In the genomic region with DNA sequence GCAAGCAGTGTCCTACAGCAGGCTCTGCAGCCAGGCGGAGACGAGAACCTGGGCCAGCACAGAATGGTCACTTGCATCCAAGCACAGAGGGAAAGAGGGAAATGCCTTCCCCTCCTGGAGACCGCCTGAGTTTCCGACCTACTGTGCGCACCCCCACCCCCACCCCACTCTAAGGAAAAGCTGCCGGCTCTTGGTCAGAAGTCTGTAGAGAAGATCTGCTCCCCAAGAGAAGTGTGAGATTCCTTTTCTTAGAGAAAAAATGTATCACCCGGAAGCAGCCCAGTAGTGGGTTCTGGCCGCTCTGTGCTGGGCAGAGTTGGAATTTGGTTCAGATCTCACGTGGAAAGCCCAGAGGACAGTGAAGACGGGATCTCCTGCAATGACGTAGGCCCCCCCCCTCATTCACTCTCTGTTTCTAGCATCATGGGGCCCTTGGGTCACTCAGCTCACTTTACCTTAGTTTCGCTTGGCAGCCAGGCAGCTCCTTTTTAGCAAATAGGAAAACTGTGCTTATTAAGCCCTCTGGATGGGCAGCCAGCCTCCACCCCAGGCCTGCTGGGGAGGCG, we compare ENCODE assay signal across 8 mouse cellular contexts.
DNase-seq lines count a peak whose midpoint lies in the region; ATAC-seq and TF ChIP-seq lines count a peak whose summit lies in the region.

No protein-coding gene starts in this region.

- DNase-seq in kidney, adult 8-10 months = no peak
- no peak for DNase-seq in hindbrain, embryonic 14.5 days (ENCODE audit: low spot score)
- no peak for DNase-seq in c-Kit-positive CD71-positive TER-119-positive erythroid progenitor cells, embryonic 14.5 days (ENCODE audit: low spot score)
- DNase-seq in T-cell, adult 2 months (ENCODE audit: low spot score) = no peak

- ATAC-seq in kidney, embryonic 14.5 days (ENCODE audit: low FRiP score, low TSS enrichment) = no peak
- no peak for ATAC-seq in hindbrain, embryonic 14.5 days (ENCODE audit: low FRiP score)
- ATAC-seq in midbrain, embryonic 13.5 days = no peak
- ATAC-seq in megakaryocyte progenitor cell, adult 5-6 weeks (replicated peaks; ENCODE audit: poor library complexity) = no peak

- peaks cover 64% of the 10 kb centered on the region for H3K4me1 ChIP-seq in kidney, embryonic 14.5 days (ENCODE audit: control insufficient read depth, insufficient read depth, low read length)
- peaks cover 54% of the 10 kb centered on the region for H3K4me1 ChIP-seq in bone marrow macrophage, adult 2 months (ENCODE audit: control insufficient read depth, insufficient read depth, low read length)
- H3K4me1 ChIP-seq in hindbrain, embryonic 14.5 days (replicated peaks; ENCODE audit: control insufficient read depth, insufficient read depth, low read length) = peaks cover 45% of the 10 kb centered on the region
- peaks cover 68% of the 10 kb centered on the region for H3K4me1 ChIP-seq in midbrain, embryonic 13.5 days (replicated peaks)

- peak overlapping the region; percentile 89 for H3K27ac ChIP-seq in kidney, embryonic 14.5 days (ENCODE audit: low read depth, low read length)
- peak overlapping the region; percentile 95 for H3K27ac ChIP-seq in bone marrow macrophage, adult 2 months (ENCODE audit: insufficient read depth, low read depth, low read length)
- H3K27ac ChIP-seq in hindbrain, embryonic 14.5 days = peak overlapping the region; percentile 97
- peak overlapping the region; percentile 98 for H3K27ac ChIP-seq in midbrain, embryonic 13.5 days

- no peaks in the 10 kb centered on the region for H3K36me3 ChIP-seq in kidney, embryonic 14.5 days (ENCODE audit: control insufficient read depth, insufficient read depth, low read length)
- no peaks in the 10 kb centered on the region for H3K36me3 ChIP-seq in hindbrain, embryonic 14.5 days (replicated peaks; ENCODE audit: control insufficient read depth, insufficient read depth)
- H3K36me3 ChIP-seq in midbrain, embryonic 13.5 days = peaks cover 4% of the 10 kb centered on the region; the same call in 1 of the 2 replicates

- no peaks in the 10 kb centered on the region for H3K9me3 ChIP-seq in kidney, embryonic 14.5 days (ENCODE audit: control insufficient read depth, low read length)
- no peaks in the 10 kb centered on the region for H3K9me3 ChIP-seq in hindbrain, embryonic 14.5 days (ENCODE audit: control insufficient read depth, low read length)
- H3K9me3 ChIP-seq in midbrain, embryonic 13.5 days = no peaks in the 10 kb centered on the region

- peak overlapping the region; percentile 82 for H3K9ac ChIP-seq in kidney, embryonic 14.5 days (ENCODE audit: low read depth, low read length)
- peak overlapping the region; percentile 91 for H3K9ac ChIP-seq in hindbrain, embryonic 14.5 days
- H3K9ac ChIP-seq in midbrain, embryonic 13.5 days (replicated peaks) = peak overlapping the region; percentile 87

- no peak for TF ChIP-seq POLR2A in bone marrow macrophage, adult 2 months (IDR thresholded peaks at IDR 0.05; ENCODE audit: borderline replicate concordance, low read depth, low read length)

- H3K27me3 ChIP-seq in kidney, embryonic 14.5 days (ENCODE audit: control insufficient read depth, insufficient read depth, low read length) = no peaks in the 10 kb centered on the region
- H3K27me3 ChIP-seq in hindbrain, embryonic 14.5 days (ENCODE audit: control insufficient read depth, insufficient read depth, low read length) = no peaks in the 10 kb centered on the region
- H3K27me3 ChIP-seq in midbrain, embryonic 13.5 days = no peaks in the 10 kb centered on the region

- 27% methylated on average over 13 of the region's 13 CpGs for WGBS in kidney, embryonic 14.5 days
- WGBS in hindbrain, embryonic 14.5 days = 15% methylated on average over 13 of the region's 13 CpGs
- 12% methylated on average over 13 of the region's 13 CpGs for WGBS in midbrain, embryonic 13.5 days

- H3K4me3 ChIP-seq in kidney, embryonic 14.5 days (ENCODE audit: low read length) = peak overlapping the region; percentile 58
- H3K4me3 ChIP-seq in bone marrow macrophage, adult 2 months (ENCODE audit: insufficient read depth, low read length) = peak overlapping the region; percentile 64
- H3K4me3 ChIP-seq in hindbrain, embryonic 14.5 days (replicated peaks; ENCODE audit: low read length) = peak overlapping the region; percentile 72
- H3K4me3 ChIP-seq in midbrain, embryonic 13.5 days (replicated peaks) = peak overlapping the region; percentile 61

- peak overlapping the region; percentile 87 for H3K4me2 ChIP-seq in kidney, embryonic 14.5 days (replicated peaks; ENCODE audit: low read depth, low read length)
- H3K4me2 ChIP-seq in hindbrain, embryonic 14.5 days (replicated peaks) = peak overlapping the region; percentile 92
- peak overlapping the region; percentile 73 for H3K4me2 ChIP-seq in midbrain, embryonic 13.5 days (replicated peaks)

- TF ChIP-seq CTCF in bone marrow macrophage, adult 2 months (IDR thresholded peaks at IDR 0.05; ENCODE audit: low read depth, low read length) = no peak
